Mouse (Mus musculus) 3T3-L1 (cell line): ENCODE measurements around the gene Prkag3.

Experiments
- DNase-seq: peaks from one replicate; pipeline ENCODE4 v3.0.0-alpha.2; 2015; ENCODE audit warnings: low read depth, low spot score

Gene Prkag3

GRCm38 (mm10) chr1:74759773-74760172 lies 10.8 kb upstream of the Prkag3 start:
- DNase-seq: peak; percentile 82

- no peak for DNase-seq
Measured at GRCm38 (mm10) chr1:74754175-74754785, 5.3 kb upstream of the Prkag3 start.

- DNase-seq: no peak
Measured at GRCm38 (mm10) chr1:74753266-74753974, 4.4 kb upstream of the Prkag3 start.

GRCm38 (mm10) chr1:74752833-74753232 lies 3.8 kb upstream of the Prkag3 start:
- DNase-seq: no peak

GRCm38 (mm10) chr1:74752150-74752549 lies 3.1 kb upstream of the Prkag3 start:
- DNase-seq: no peak

GRCm38 (mm10) chr1:74750683-74751082 lies 1.7 kb upstream of the Prkag3 start:
- no peak for DNase-seq

GRCm38 (mm10) chr1:74749301-74749700 lies 280 bp upstream of the Prkag3 start:
- peak; percentile 92 for DNase-seq

- no peak for DNase-seq
Measured at GRCm38 (mm10) chr1:74747335-74747734, 1.7 kb downstream of the Prkag3 start.

- DNase-seq: no peak
Measured at GRCm38 (mm10) chr1:74740846-74741245, 8.2 kb downstream of the Prkag3 start.

GRCm38 (mm10) chr1:74737500-74737899 lies 11.5 kb downstream of the Prkag3 start:
- DNase-seq: no peak

- DNase-seq: no peak
Measured at GRCm38 (mm10) chr1:74736977-74737376, 12.0 kb downstream of the Prkag3 start.

- DNase-seq: no peak
Measured at GRCm38 (mm10) chr1:74728446-74728845, 20.6 kb downstream of the Prkag3 start.

GRCm38 (mm10) chr1:74726674-74727073 lies 22.3 kb downstream of the Prkag3 start:
- peak; percentile 50 for DNase-seq

GRCm38 (mm10) chr1:74726114-74726513 lies 22.9 kb downstream of the Prkag3 start:
- DNase-seq: no peak

GRCm38 (mm10) chr1:74723748-74724147 lies 25.3 kb downstream of the Prkag3 start:
- DNase-seq: peak; percentile 63

GRCm38 (mm10) chr1:74721657-74722056 lies 27.4 kb downstream of the Prkag3 start:
- no peak for DNase-seq

- DNase-seq: no peak
Measured at GRCm38 (mm10) chr1:74719281-74719680, 29.7 kb downstream of the Prkag3 start.

- DNase-seq: no peak
Measured at GRCm38 (mm10) chr1:74718113-74718512, 30.9 kb downstream of the Prkag3 start.

- no peak for DNase-seq
Measured at GRCm38 (mm10) chr1:74715886-74716285, 33.1 kb downstream of the Prkag3 start.

GRCm38 (mm10) chr1:74715468-74715867 lies 33.6 kb downstream of the Prkag3 start:
- no peak for DNase-seq

GRCm38 (mm10) chr1:74714967-74715366 lies 34.1 kb downstream of the Prkag3 start:
- no peak for DNase-seq

GRCm38 (mm10) chr1:74713859-74714730 lies 34.9 kb downstream of the Prkag3 start:
- DNase-seq: no peak
